In genomic region chr16:46146962-46147361, GRCm38 (mm10) we compare ENCODE assay signal across 16 mouse cellular contexts. TPM values are rescaled to one million over a fixed set of nuclear protein-coding genes. Genes with fewer than 3 reads are reported as not detected.
"Had no signal": no experiment of that assay in that cellular context is flagged by ENCODE, and none has a peak within 500 bp of the region (broad histone marks: within the 10 kb centered on the region; RNA-seq: fewer than 3 reads in every experiment).

No protein-coding gene starts in this region.

- H3K9me3 ChIP-seq: limb, embryonic 15.5 days; liver, embryonic 12.5 days; midbrain, embryonic 10.5 days; midbrain, embryonic 15.5 days; neural tube, embryonic 13.5 days had no signal

- H3K4me2 ChIP-seq: limb, embryonic 15.5 days; liver, embryonic 12.5 days; lung, embryonic 14.5 days; midbrain, embryonic 15.5 days; neural tube, embryonic 13.5 days had no signal

- H3K4me3 ChIP-seq: left cerebral cortex, adult 2 months; limb, embryonic 15.5 days; liver, embryonic 12.5 days; midbrain, embryonic 10.5 days; midbrain, embryonic 15.5 days; neural tube, embryonic 13.5 days had no signal

- H3K4me1 ChIP-seq: limb, embryonic 15.5 days; liver, embryonic 12.5 days; midbrain, embryonic 10.5 days; midbrain, embryonic 15.5 days; neural tube, embryonic 13.5 days had no signal

- H3K27ac ChIP-seq: left cerebral cortex, adult 2 months; limb, embryonic 15.5 days; liver, embryonic 12.5 days; midbrain, embryonic 10.5 days; midbrain, embryonic 15.5 days; neural tube, embryonic 13.5 days; stomach, postnatal 0 days had no signal

- H3K36me3 ChIP-seq: limb, embryonic 15.5 days; liver, embryonic 12.5 days; midbrain, embryonic 10.5 days; midbrain, embryonic 15.5 days; neural tube, embryonic 13.5 days had no signal

- DNase-seq: kidney, postnatal 25 days; lung, embryonic 14.5 days; lung, postnatal 10 days; lung, postnatal 4 days; right cerebral cortex, adult 18-20 months; right cerebral cortex, postnatal 25 days; thymus, postnatal 4 days had no signal

- H3K9ac ChIP-seq: limb, embryonic 15.5 days; liver, embryonic 12.5 days; lung, embryonic 14.5 days; midbrain, embryonic 15.5 days; neural tube, embryonic 13.5 days had no signal

- ATAC-seq: liver, embryonic 12.5 days; midbrain, embryonic 15.5 days had no signal

- H3K27me3 ChIP-seq: limb, embryonic 15.5 days; liver, embryonic 12.5 days; midbrain, embryonic 15.5 days; neural tube, embryonic 13.5 days had no signal

RNA-seq across cellular contexts. Expression of gene Cd96, which starts 26.9 kb away (rescaled TPM):
- total RNA-seq: left cerebral cortex, postnatal 14 days had no signal
- polyA plus RNA-seq: limb, embryonic 11.5 days; lung, embryonic 14.5 days; midbrain, embryonic 10.5 days; midbrain, embryonic 15.5 days had no signal
